Mouse (Mus musculus): Measurements from ENCODE around the gene Olfr830. TPM values are rescaled to one million over a fixed set of nuclear protein-coding genes. Genes with fewer than 3 reads are reported as not detected.
"Not testable (repeated sequence)": the region's sequence is repeated elsewhere in the genome, so short reads cannot be mapped to it uniquely, and the experiment has no call there.

Gene Olfr830
- not detected in 2 replicates for polyA plus RNA-seq (2015; fragmentation: Nextera tagmentation; extraction: Ambion mirVana)

GRCm38 (mm10) chr9:18874393-18874792 lies at the start of gene Olfr830:
Gene Olfr830 (plus strand): TSS chr9:18874693.
- Histone ChIP-seq H3K9ac (ENCODE audit: low read length) (no peak within 1 kb of the TSS), H3K4me1 (ENCODE audit: control insufficient read depth, insufficient read depth, low read length) (no peaks in the 10 kb centered on the region), H3K36me3 (ENCODE audit: control insufficient read depth, insufficient read depth, low read length) (no peaks in the 10 kb centered on the region), H3K9me3 (replicated peaks; ENCODE audit: control insufficient read depth, low read length) (no peaks in the 10 kb centered on the region), H3K4me3 (replicated peaks; ENCODE audit: low read length) (no peak within 1 kb of the TSS), H3K27me3 (ENCODE audit: control insufficient read depth, insufficient read depth, low read length) (no peaks in the 10 kb centered on the region), H3K27ac (ENCODE audit: low read length) (no peak within 1 kb of the TSS), H3K4me2 (ENCODE audit: low read depth, low read length) (no peak within 1 kb of the TSS)
- ATAC-seq (ENCODE audit: insufficient read depth, low FRiP score) = no peak

GRCm38 (mm10) chr9:18854633-18855032 lies 19.9 kb upstream of the Olfr830 start, which contains the start of gene Olfr829:
Gene Olfr829 (plus strand): TSS chr9:18854933.
- Histone ChIP-seq H3K27me3 (ENCODE audit: control insufficient read depth, insufficient read depth, low read length) (no peaks in the 10 kb centered on the region), H3K4me2 (ENCODE audit: low read depth, low read length) (no peak within 1 kb of the TSS), H3K9me3 (replicated peaks; ENCODE audit: control insufficient read depth, low read length) (no peaks in the 10 kb centered on the region), H3K36me3 (ENCODE audit: control insufficient read depth, insufficient read depth, low read length) (no peaks in the 10 kb centered on the region), H3K4me3 (replicated peaks; ENCODE audit: low read length) (no peak within 1 kb of the TSS), H3K4me1 (ENCODE audit: control insufficient read depth, insufficient read depth, low read length) (no peaks in the 10 kb centered on the region), H3K9ac (ENCODE audit: low read length) (no peak within 1 kb of the TSS), H3K27ac (ENCODE audit: low read length) (no peak within 1 kb of the TSS)
- WGBS = 63% methylated on average over 1 of the region's 1 CpGs
- no peak for ATAC-seq (ENCODE audit: insufficient read depth, low FRiP score)

DNA sequence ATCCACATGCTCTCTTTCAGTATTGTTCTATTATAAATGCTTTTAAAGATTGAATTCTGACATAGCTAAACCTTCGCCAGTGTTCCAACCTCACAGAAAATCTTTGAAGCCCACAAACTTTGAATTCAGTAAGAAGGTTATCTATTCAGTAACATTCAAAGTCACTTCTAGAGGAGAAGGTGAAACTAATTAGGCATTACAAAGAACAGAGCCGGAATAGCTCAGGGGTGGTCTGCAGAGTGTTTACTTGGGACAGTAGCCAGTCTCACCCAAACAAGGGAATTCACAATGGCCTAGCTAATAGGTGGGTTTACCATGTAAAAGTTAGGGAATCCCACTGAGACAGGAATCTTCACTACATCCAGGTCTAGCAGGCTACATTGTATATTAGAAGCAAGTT lies 33.2 kb downstream of the Olfr830 start:
- H3K36me3 ChIP-seq (ENCODE audit: control insufficient read depth, insufficient read depth, low read length); H3K9ac ChIP-seq (ENCODE audit: low read length); H3K4me1 ChIP-seq (ENCODE audit: control insufficient read depth, insufficient read depth, low read length); H3K4me3 ChIP-seq (replicated peaks; ENCODE audit: low read length); H3K27ac ChIP-seq (ENCODE audit: low read length); H3K27me3 ChIP-seq (ENCODE audit: control insufficient read depth, insufficient read depth, low read length); H3K9me3 ChIP-seq (replicated peaks; ENCODE audit: control insufficient read depth, low read length); H3K4me2 ChIP-seq (ENCODE audit: low read depth, low read length); ATAC-seq (ENCODE audit: insufficient read depth, low FRiP score): not testable (repeated sequence)
- 66% methylated on average over 2 of the region's 2 CpGs for WGBS

DNA sequence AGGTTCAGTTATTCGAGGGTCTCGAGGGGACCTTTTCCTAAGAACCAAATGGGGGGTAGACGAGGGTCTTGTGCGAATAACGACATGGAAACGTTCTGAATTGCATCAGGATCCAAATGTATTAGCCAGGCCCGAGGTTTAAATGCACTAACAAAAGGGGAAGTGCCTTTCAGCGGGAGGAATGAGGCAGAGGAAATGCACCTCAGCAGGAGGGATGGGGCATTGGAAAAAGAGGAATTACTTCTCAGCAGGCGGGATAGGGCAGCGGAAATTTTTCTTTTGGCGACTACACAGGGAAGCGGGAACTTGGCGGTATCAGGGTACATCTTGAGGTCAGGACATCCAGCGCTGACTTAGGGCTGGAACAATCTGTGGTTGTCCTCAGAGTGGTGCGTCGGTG lies 53.4 kb downstream of the Olfr830 start:
- not testable (repeated sequence) for ATAC-seq (ENCODE audit: insufficient read depth, low FRiP score); H3K4me1 ChIP-seq (ENCODE audit: control insufficient read depth, insufficient read depth, low read length); H3K27ac ChIP-seq (ENCODE audit: low read length); H3K9me3 ChIP-seq (replicated peaks; ENCODE audit: control insufficient read depth, low read length); H3K27me3 ChIP-seq (ENCODE audit: control insufficient read depth, insufficient read depth, low read length); H3K4me2 ChIP-seq (ENCODE audit: low read depth, low read length); H3K4me3 ChIP-seq (replicated peaks; ENCODE audit: low read length); H3K9ac ChIP-seq (ENCODE audit: low read length); H3K36me3 ChIP-seq (ENCODE audit: control insufficient read depth, insufficient read depth, low read length)
- 84% methylated on average over 15 of the region's 16 CpGs for WGBS

Other genes with a start within 250 kb of the Olfr830 start
- gene Muc16, start 200.2 kb upstream of the Olfr830 start, polyA plus RNA-seq (2015; fragmentation: Nextera tagmentation; extraction: Ambion mirVana) = 2.7 and 3.0 TPM in 2 replicates
- not detected in 2 replicates for gene Olfr24, start 110.7 kb upstream of the Olfr830 start, polyA plus RNA-seq (2015; fragmentation: Nextera tagmentation; extraction: Ambion mirVana)
- not detected in 2 replicates for gene Olfr828, start 55.2 kb upstream of the Olfr830 start, polyA plus RNA-seq (2015; fragmentation: Nextera tagmentation; extraction: Ambion mirVana)
- gene Olfr829, start 19.8 kb upstream of the Olfr830 start, polyA plus RNA-seq (2015; fragmentation: Nextera tagmentation; extraction: Ambion mirVana) = not detected in 2 replicates
- gene Olfr832, start 62.4 kb downstream of the Olfr830 start, polyA plus RNA-seq (2015; fragmentation: Nextera tagmentation; extraction: Ambion mirVana) = not detected in 2 replicates
- gene Olfr834, start 113.3 kb downstream of the Olfr830 start, polyA plus RNA-seq (2015; fragmentation: Nextera tagmentation; extraction: Ambion mirVana) = not detected in 2 replicates
- not detected in 2 replicates for gene Olfr835, start 158.0 kb downstream of the Olfr830 start, polyA plus RNA-seq (2015; fragmentation: Nextera tagmentation; extraction: Ambion mirVana)
- not detected in 2 replicates for gene Olfr836, start 245.7 kb downstream of the Olfr830 start, polyA plus RNA-seq (2015; fragmentation: Nextera tagmentation; extraction: Ambion mirVana)